Mouse (Mus musculus) brain, embryonic 14.5 days (tissue): ENCODE data around the gene Kcnh2. TPM values are rescaled to one million over a fixed set of nuclear protein-coding genes. Genes with fewer than 3 reads are reported as not detected.

Experiments
- DNase-seq: peaks from one replicate; pipeline ENCODE4 v3.0.0-alpha.2; 2011; ENCODE audit warnings: low read depth
- CTCF ChIP-seq: fragments of 200-500 bp; IDR thresholded peaks from 2 replicates; pipeline ENCODE4 v1.5.1; 2012; ENCODE audit warnings: inconsistent platforms, mild to moderate bottlenecking, moderate library complexity, borderline replicate concordance; ENCODE audit not compliant: insufficient read depth, insufficient read length; ENCODE audit errors: extremely low read depth
- POLR2A ChIP-seq: fragments of 200-500 bp; IDR thresholded peaks from 2 replicates; pipeline ENCODE4 v1.6.1; 2012; ENCODE audit warnings: mild to moderate bottlenecking, inconsistent platforms, borderline replicate concordance; ENCODE audit not compliant: poor library complexity, insufficient read depth, insufficient read length, severe bottlenecking; ENCODE audit errors: extremely low read depth
- polyA plus RNA-seq: library from polyadenylated mRNA; depleted of rRNA; stranded (reverse); fragments of >200 nt; gene quantifications from 2 replicates; pipeline ENCODE4 v1.2.3, GENCODE M21; 2012

Gene Kcnh2
- polyA plus RNA-seq, 1 experiment = 61.1 TPM

DNA sequence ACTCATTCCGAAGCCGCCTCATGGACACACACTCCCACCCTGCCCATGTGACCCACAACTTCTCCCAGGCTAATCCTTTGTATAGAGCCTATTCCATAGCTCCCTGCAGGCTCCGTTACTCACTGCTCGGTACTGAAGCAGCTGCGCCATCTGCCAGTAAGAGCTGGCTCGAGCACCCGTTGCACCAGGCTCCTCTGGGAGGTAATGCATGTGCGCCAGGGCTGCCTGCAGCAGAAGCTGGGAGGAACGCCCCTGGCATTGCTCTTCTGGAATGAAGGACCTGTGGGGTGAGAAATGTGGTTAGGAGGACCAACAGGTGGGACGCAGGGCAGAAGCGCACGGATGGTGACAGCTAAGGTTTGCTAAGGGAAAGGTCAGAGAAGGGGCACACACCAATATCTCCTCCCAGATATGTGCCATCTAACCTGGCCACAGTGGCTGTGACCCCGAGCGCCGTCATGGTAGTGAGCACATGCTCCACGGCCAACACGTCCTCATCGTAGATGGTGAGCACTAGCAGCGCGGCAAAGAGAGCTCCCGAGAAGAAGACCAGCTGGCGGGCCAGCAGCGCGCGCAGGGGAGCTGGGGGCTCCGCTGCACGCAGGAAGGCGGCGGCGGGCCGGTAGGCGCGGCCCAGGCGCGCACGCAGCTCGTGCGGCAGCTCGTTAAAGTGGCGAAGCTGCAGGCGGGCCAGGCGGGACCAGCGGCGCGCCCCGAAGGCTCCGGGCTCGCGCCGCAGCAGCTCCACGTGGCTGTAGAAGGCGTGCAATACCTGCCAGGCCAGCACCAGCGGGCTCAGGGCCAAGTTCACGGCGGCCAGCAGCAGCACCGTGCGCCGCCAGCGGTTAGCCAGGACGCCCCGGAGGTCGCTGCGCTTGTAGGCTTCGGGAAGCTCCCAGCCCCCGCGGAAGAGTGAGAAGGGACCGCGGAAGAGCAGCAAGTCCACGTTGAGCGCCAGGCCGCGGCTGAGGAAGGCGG is 36.1 kb upstream of the Kcnh2 start:
- peak; percentile 90 for DNase-seq
- TF ChIP-seq POLR2A (no peak), CTCF (peak; percentile 33; the same call in 1 of the 2 replicates)

DNA sequence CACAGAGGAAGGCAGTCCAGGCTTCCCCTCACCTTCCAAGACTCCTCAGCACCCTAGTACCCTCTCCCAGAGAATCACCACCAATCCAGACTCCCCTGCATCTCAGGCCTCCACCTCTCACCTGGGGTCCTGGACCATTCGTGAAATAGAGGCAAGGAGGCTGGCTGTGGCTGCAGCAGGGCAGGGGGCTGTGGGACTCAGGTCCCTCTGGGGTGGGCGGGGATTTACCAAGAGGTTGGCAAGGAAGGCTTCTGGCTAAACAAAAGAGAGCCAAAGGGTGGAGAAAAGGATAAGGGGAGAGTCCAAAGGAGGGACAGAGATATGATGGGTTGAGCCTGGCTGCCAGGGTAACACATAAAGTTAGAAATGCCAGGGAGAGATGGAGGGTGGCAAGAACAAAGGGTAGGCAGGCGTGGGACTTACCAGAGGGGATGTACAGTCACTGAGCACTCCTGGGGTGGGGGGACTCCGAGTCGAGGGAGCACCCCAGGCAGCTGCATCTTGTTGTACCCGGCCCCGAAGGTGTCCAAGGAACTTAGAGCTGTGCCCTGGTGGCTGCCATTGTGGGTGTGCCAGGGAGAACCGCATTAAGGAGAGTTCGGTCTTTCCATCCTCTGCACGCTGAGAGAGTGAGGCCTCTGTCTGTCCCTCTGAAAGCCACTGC is 34.6 kb upstream of the Kcnh2 start:
- no peak for DNase-seq
- TF ChIP-seq CTCF (no peak), POLR2A (no peak)

DNA sequence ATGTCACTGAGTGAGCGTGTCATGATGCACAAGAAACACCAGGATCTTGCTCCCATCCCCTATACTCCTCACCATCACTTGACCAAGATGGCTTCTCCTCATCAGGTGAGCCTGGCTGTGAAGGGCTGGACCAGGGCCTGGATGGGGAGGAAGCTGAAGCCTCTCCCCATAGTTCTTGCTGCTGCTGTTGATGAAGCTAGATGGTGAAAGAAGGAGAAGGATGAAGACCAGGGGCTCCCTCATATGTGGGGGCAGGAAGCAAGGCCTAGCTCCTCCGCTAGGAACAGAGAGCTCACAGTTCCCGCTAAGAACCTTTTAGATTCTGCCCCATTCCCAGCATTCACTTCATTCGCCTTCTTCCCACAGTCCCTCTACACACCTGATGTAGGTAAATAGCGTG is 34.0 kb upstream of the Kcnh2 start:
- TF ChIP-seq POLR2A (no peak), CTCF (no peak)

DNA sequence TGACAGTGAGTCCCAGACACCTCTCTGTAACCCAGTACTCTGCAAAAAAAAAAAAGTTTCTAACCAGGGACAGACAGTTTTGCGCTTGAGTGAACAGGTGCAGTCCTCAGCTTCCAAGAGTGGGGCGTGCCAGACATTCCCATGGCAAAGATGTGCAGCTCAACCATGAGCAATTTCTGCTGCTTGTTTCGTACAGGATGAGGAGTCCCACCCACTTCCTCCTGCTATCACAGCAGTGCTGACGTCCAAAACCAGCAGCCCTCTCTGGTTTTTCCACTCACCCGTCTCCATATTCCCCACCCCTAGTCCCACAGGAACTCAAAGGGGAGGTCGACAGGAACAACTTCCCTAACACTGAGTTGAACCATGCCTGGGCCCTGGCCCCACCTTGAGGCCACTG is 33.0 kb upstream of the Kcnh2 start:
- no peak for DNase-seq
- TF ChIP-seq CTCF (no peak), POLR2A (no peak)

More for the DNA sequence above, 34.0 kb upstream of the Kcnh2 start:
- no peak for DNase-seq

DNA sequence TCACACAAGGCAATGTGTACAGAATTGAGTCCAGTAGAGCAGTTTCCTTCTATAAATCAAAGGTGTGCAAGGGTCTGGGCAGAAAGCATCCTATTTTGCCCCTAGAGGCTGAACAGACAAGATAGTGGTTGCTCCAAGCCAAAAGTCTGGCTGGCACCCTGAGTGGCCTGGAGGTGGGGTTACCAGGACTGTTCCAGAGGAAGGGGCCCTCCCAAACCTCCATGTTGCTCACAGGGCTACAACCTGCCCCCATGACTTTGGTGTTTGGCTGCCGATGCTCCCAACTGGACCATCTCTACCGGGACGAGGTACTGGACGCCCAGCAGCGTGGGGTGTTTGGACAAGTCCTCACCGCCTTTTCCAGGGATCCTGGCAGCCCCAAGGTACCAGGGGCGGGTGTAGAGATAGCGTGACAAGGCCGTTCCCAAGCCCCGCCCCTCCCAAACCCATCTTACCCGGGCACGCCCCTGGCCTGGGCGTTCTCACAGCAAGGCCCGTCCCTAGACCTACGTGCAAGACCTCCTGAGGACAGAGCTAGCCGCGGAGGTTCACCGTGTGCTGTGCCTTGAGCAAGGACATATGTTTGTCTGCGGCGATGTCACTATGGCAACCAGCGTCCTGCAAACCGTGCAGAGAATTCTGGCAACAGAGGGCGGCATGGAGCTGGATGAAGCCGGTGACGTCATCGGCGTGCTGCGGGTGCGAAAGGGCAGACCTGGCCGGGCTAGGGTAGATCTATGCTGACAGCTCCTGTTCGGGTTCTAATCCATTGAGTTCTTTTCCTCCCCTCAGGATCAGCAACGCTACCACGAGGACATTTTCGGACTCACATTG is 31.8 kb upstream of the Kcnh2 start:
- DNase-seq = peak; percentile 97
- TF ChIP-seq POLR2A (no peak), CTCF (peak; percentile 55)

DNA sequence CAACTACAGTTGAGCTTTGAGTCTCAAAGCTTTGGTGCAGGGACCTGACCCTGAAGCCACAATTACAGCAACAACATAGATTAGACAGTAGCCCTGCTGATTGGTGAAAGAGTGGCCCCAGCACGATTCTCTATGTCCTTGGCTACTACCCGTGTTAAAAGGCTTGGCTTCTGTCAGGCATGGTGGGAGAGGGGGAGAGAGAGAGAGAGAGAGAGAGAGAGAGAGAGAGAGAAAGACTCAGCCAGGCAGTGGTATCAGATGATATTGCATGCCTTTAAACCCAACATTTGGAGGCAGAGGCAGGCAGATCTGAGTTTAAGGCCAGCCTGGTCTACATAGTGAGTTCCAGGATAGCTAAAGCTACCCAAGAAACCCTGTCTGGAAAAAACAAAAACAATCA is 30.6 kb upstream of the Kcnh2 start:
- no peak for DNase-seq
- no peak for TF ChIP-seq CTCF
- no peak for TF ChIP-seq POLR2A

DNA sequence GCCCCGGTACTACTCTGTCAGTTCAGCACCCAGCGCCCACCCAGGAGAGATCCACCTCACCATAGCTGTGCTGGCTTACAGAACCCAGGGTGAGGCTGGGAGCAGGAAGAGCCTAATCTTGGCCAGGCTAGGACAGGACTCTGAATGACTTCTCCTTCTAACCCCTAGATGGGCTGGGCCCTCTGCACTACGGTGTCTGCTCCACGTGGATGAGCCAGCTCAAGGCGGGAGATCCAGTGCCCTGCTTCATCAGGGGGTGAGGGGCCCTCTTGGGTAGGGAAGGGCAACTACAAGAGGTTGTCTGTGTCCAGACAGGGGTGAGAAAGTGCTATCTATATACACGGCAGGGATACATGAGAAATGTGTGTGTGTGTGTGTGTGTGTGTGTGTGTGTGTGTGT is 30.1 kb upstream of the Kcnh2 start:
- no peak for DNase-seq
- no peak for TF ChIP-seq CTCF
- TF ChIP-seq POLR2A = no peak

DNA sequence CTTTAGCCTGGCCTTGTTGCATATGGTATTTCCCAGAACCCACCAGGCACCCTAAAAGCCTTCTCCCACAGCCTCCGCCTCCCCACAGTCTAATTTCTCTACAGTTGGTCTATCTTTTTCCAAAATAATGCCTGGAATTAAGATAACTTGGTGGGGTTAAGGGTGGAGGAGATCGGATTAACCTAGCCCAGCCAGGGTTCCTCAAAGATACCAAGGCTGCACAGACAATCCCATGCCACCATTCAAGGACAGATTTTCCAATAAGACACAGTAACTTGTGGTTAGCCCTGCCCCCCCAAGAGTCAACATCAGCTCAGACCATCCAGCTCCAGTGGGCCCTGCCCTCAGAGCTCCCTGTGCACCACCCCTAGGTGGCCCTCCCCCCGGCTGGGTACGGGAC is 29.1 kb upstream of the Kcnh2 start:
- no peak for DNase-seq
- TF ChIP-seq CTCF = no peak
- TF ChIP-seq POLR2A = no peak

DNA sequence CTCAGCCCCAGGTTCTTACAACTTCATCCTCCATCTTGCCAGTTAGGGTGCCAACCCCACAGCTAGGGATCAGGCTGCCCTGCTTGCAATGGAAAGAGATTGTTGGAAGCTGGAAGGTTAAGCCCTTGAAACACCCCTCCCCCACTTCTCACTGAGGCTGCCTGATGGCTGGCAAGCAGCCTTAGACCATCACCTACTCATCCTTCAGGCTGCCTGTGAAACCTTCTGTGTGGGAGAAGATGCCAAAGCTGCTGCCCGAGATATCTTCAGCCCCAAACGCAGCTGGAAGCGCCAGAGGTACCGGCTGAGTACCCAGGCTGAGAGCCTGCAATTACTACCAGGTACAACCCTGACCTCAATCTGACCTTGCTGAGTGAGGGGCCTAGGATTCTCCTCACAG is 28.1 kb upstream of the Kcnh2 start:
- no peak for DNase-seq
- TF ChIP-seq CTCF = no peak
- TF ChIP-seq POLR2A = no peak

DNA sequence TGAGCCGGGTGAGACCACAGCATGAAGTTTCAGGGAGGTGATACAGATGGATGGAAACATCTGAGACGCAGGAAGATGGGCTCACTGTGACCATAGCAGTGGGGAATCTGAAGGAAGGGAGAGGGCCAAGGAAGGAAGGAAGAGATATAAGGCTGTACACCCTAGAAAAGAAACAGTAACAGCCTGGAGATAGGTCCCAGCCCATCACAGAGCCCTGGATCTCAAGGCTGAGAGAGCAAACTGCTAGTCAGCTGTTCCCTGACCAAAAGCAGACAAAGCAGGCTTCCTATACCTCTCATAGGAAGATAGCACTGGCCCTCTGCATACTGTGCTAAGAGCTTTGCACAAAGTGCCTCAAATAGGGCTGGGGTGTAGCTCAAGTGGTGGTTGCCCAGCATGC is 27.3 kb upstream of the Kcnh2 start:
- DNase-seq = no peak
- TF ChIP-seq POLR2A (no peak), CTCF (no peak)

DNA sequence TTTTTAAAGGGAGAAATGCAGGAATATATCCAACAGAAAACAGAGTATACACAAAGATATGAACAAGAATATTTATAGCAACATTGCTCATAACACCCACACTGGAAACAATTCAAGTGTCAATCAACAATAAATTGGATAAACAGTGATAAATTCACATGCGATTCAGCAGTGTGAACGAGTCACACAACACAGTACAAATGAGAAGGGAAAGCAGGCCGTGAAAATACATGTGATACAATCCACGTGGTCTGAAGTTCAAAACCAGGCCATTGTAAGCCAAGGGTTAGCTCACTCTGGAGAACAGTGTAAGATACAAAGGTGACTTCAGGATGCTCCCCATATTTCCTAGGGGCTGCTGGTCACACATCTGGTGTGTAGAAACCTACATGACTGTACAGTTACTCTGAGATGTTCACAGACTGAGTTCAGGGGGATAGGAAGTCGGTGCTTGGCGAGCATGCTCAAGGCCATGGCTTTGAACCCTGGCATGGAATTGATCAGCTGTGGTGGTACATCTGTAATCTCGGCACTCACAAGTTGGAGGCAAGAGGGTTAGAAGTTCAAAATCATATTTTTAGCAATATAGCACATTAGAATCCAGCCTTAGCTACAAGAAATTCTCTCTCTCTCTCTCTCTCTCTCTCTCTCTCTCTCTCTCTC is 23.4 kb upstream of the Kcnh2 start:
- TF ChIP-seq CTCF (no peak), POLR2A (no peak)
- no peak for DNase-seq

DNA sequence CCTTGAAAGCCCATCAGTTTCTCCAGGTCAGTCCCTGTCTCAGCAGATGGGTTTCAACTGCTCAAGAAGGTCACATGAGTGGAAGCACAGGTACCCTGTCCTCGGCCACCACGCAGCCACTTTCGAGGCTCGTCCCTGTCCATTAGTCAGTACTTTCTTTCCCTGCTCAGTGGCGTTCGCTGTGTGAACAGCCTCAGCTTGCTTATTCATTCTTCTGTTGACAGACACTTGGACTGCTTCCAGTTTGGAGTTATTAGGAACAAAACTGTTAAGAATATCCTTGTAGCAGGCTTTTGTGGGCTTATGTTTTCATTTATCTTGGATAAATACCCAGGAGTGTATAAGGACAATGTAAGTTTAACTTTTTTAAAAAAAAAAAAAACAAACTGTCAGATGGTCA is 22.8 kb upstream of the Kcnh2 start:
- DNase-seq = peak; percentile 81
- TF ChIP-seq CTCF (no peak), POLR2A (no peak)
